In the genomic region with DNA sequence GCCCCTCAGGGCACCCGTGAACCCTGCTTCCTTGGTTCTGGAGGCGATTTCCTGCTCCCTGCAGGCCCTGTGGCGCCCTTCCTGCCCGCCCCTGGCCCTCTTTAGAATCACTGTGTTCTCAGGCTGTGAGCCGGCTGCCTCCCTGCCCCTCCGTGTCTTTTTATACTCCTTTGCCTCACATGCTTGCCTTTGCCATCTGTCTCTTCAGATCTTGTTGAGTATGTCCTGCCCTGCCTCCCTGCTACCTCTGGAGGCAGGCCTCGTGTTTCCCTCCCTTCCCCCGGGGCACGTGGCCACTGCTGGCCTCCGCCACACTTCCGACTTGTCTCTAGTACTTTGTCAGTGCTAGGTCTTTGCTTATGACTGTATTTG, we compare ENCODE assay signal across 10 mouse cellular contexts. TPM values are rescaled to one million over a fixed set of nuclear protein-coding genes. Genes with fewer than 3 reads are reported as not detected.
A peak's percentile ranks its signal among the peaks of the same experiment; 100 is the strongest.
DNase-seq lines count a peak whose midpoint lies in the region; ATAC-seq and TF ChIP-seq lines count a peak whose summit lies in the region.
"Had no signal": no experiment of that assay in that cellular context is flagged by ENCODE, and none has a peak within 500 bp of the region (broad histone marks: within the 10 kb centered on the region; RNA-seq: fewer than 3 reads in every experiment).

No protein-coding gene starts in this region.

- TF ChIP-seq CTCF in kidney, adult 2 months (conservative IDR thresholded peaks at IDR 0.05; ENCODE audit: insufficient read depth, insufficient read length, low read depth, low read length) = no peak

- peak overlapping the region; percentile 53 for H3K9ac ChIP-seq in heart, embryonic 12.5 days

- H3ac ChIP-seq in myocyte (ENCODE audit: control insufficient read depth, insufficient read length) = no peak overlapping the region

- peaks cover 38% of the 10 kb centered on the region for H3K4me1 ChIP-seq in kidney, adult 2 months (ENCODE audit: control insufficient read depth, insufficient read depth, low read length)
- H3K4me1 ChIP-seq in heart, embryonic 12.5 days (replicated peaks) = peaks cover 98% of the 10 kb centered on the region

- peak; percentile 63 for DNase-seq in kidney, adult 2 months
- no peak for DNase-seq in kidney, postnatal 14 days
- DNase-seq in cerebellum, postnatal 14 days = peak; percentile 72 to 81
- DNase-seq in left cerebral cortex, adult 11 months (ENCODE audit: low spot score) = peak; percentile 75
- no peak for DNase-seq in testis, postnatal 10 days (ENCODE audit: low spot score)
- DNase-seq in layer of hippocampus, postnatal 14 days (ENCODE audit: low spot score in 2 of 2) = no peak

- WGBS in kidney, adult 2 months = 31% methylated on average over 11 of the region's 11 CpGs
- 26% methylated on average over 11 of the region's 11 CpGs for WGBS in heart, embryonic 12.5 days

- no peaks in the 10 kb centered on the region for H3K27me3 ChIP-seq in kidney, adult 2 months (replicated peaks; ENCODE audit: control insufficient read depth, insufficient read depth, low read length)
- no peaks in the 10 kb centered on the region for H3K27me3 ChIP-seq in heart, embryonic 12.5 days (replicated peaks)
- H3K27me3 ChIP-seq in myocyte (ENCODE audit: control insufficient read depth, insufficient read depth, insufficient read length) = no peaks in the 10 kb centered on the region
- H3K27me3 ChIP-seq: megakaryocyte, embryonic 14.5 days had no signal

- 0 out of 2 replicates have a peak overlapping the region, but pooled peaks have one; percentile 14 for H3K27ac ChIP-seq in kidney, adult 2 months (ENCODE audit: insufficient read depth, low read depth, low read length)
- H3K27ac ChIP-seq in heart, embryonic 12.5 days (ENCODE audit: poor library complexity, severe bottlenecking) = peak overlapping the region; percentile 75

- H3K4me3 ChIP-seq in kidney, adult 2 months (ENCODE audit: insufficient read depth, low read depth, low read length) = no peak overlapping the region
- H3K4me3 ChIP-seq in heart, embryonic 12.5 days = no peak overlapping the region
- H3K4me3 ChIP-seq in myocyte = no peak overlapping the region

- no peak for ATAC-seq in heart, embryonic 12.5 days (ENCODE audit: insufficient number of reproducible peaks, low FRiP score)

- peak overlapping the region; percentile 30 for H3K4me2 ChIP-seq in heart, embryonic 12.5 days
- peak overlapping the region; percentile 46 for H3K4me2 ChIP-seq in myocyte (ENCODE audit: low read depth)

- no peak for TF ChIP-seq POLR2A in kidney, adult 2 months (IDR thresholded peaks at IDR 0.05; ENCODE audit: low read depth, low read length)
- no peak for TF ChIP-seq POLR2A in myocyte (IDR thresholded peaks at IDR 0.05; ENCODE audit: insufficient read length, low read depth)

- no peaks in the 10 kb centered on the region for H3K9me3 ChIP-seq in heart, embryonic 12.5 days (replicated peaks)
- H3K9me3 ChIP-seq: G1E; megakaryocyte, embryonic 14.5 days had no signal

- peaks cover 90% of the 10 kb centered on the region for H3K79me2 ChIP-seq in myocyte (ENCODE audit: control insufficient read depth, insufficient read depth)

- H3K36me3 ChIP-seq in kidney, adult 2 months (ENCODE audit: control insufficient read depth, insufficient read depth, low read length) = no peaks in the 10 kb centered on the region
- H3K36me3 ChIP-seq in heart, embryonic 12.5 days = peaks cover 24% of the 10 kb centered on the region
- H3K36me3 ChIP-seq in myocyte (ENCODE audit: control insufficient read depth, insufficient read depth) = peaks cover 7% of the 10 kb centered on the region

TF ChIP-seq in myocyte, 11 proteins besides CTCF, POLR2A, EP300 and RAD21:
- TF ChIP-seq MYOG (IDR thresholded peaks at IDR 0.05; ENCODE audit: control insufficient read depth in 1 of 3, insufficient read depth in 1 of 3, insufficient read length in 2 of 3, low read depth in 2 of 3) (peak in 1 of 3 experiments; percentile 33), TCF3 (IDR thresholded peaks at IDR 0.05; ENCODE audit: insufficient read length, low read depth) (no peak)

RNA-seq across cellular contexts. Expression of gene Sec14l1, which starts 6.2 kb away (rescaled TPM):
- 49.1 and 52.2 TPM in 2 replicates for polyA plus RNA-seq in kidney, adult 2 months (2012; rRNA removed)
- 53.4 and 56.6 TPM in 2 replicates for polyA plus RNA-seq in heart, embryonic 12.5 days (2016; fragmentation: Nextera tagmentation; extraction: Ambion mirVana)
- polyA plus RNA-seq in myocyte (2012; fragmentation: generic; extraction: Trizol) = 84.8 TPM
- total RNA-seq in layer of hippocampus, postnatal 14 days (2021) = 100 to 1,000 TPM; 171 to 174 TPM

Comparison
In these comparisons a context has a peak if more than half of its experiments do, and no peak if none do; other contexts are left out.
1. DNase-seq: peak in kidney, adult 2 months (single experiment), cerebellum, postnatal 14 days (2 of 2) and left cerebral cortex, adult 11 months (single experiment); none in kidney, postnatal 14 days (single experiment), testis, postnatal 10 days (single experiment) and layer of hippocampus, postnatal 14 days (0 of 2).